Mouse (Mus musculus) hindlimb bud, embryonic 11.5 days (tissue): ENCODE data around the gene Pidd1.

Source experiments
- DNase-seq: peaks from one replicate; pipeline ENCODE4 v3.0.0-alpha.2; 2012; ENCODE audit warnings: low read depth, low spot score; ENCODE audit errors: extremely low spot score

Pidd1 gene

DNA sequence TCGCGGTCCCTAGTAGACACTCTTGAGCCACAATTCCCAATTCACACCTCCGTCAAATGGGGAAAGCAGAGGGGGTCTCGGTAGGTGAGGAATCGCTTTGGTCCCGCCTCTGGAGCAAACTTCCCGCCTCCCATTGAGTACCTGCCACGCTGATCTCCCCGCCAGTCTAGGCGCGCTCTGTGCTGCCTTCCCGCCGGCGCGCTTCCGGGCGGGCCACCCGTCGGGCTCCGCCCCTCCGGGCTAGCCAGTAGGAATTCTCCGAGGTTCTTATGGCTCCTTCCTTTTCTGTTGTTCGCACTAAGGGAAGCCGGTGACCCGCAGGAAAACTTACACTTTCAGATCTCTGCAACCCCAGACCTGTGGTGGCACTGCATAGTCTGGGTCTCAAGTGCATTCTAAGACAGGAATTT lies at the start of gene Pidd1:
Gene Pidd1, minus strand, starts transcription at position 198 of the 410 bp plus-strand sequence.
- DNase-seq: no peak

DNA sequence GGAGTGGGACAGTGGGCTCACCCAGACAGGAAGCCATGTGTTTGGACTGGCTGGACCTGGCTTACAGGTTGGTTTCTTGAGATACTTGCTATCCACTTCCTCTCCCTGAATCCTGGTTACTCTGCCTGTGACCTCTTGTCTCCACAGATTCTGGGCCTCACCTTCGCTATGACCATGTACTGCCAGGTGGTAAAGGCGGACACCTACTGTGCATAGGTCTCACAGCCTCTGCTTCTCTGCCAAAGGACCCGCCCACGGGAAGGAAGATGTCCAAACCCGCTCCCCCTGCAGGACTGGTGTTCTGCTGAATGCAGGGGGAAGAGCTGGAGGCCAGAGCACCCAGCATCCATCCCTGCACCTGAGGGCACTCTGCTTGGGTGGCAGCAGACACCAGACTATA lies 48.9 kb upstream of the Pidd1 start:
- DNase-seq: no peak

DNA sequence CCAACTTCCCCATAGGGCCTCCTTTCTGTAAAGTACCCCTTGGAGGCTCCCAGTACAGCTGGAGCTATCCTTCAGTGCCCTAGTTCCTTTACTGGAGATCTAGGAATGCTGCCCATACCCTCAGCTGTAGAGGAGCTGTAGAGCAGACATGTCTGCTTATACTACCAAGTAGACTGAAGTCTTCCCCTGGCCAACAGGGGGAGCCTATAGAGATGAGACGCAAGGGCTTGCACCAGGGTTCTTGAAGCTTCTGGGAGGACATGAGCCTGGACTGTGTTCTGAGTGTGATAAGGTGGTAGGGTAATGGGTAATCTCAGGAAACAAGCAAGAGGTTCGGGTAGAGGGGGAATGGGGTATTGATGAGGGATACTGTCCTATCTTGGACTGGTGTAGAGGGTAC lies 47.3 kb upstream of the Pidd1 start:
- DNase-seq: no peak

DNA sequence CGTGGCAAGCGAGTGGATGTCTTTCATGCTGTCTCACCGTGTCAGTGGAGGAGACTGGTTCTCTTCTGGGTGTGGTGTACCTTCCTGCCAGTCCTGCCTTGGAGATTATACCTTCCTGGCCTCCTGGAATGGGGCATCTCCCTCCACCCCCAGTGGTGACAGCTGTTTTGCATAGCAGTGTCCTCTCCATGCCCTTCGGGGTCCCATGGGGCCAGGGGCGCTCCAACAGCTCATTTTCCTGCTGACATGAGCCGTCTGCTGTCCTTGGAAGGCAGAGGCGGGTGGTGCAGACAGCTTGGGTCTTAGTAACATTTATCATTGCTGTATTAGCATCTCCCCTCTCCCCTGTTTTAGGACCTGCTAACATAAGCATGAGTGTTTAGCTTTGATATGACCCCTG lies 43.3 kb upstream of the Pidd1 start:
- no peak for DNase-seq

DNA sequence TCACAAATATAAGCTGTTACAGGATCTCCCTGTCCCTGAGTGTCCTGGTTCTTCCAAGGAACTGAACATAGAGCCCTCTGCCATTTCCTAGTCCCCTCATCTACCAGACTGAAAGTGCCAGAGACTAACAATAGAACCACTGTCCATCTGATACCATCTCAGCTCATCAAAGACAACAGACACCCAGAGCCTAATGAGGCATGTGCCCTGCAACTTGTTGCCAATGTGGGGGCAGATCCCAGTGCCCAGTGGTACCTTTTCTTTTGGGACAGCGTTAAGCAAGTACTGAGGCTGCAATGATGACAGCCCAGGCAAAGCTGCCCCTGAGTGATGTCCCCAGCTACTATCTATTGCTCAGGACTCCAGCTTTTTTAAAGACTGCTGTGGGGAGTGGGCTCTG lies 42.4 kb upstream of the Pidd1 start:
- DNase-seq: no peak

DNA sequence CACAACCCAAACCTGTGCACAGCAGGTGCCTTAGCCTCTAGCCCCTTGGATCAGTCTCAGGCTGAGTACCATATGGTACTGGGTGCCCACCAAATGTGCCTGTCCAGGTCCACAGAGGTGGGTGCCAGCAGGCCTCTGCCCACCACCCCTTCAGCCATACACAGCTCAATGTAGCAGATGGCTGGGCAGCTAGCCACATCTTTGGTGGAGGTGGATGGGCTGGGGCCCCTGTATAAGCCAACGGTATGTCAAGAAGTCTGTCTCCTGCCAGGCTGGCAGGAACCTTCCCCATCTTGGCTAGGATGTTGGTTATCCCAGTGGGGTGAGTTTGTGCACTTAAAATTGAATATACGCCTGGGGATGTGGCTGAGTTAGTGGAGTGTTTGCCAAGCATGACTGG lies 41.8 kb upstream of the Pidd1 start:
- DNase-seq: no peak

DNA sequence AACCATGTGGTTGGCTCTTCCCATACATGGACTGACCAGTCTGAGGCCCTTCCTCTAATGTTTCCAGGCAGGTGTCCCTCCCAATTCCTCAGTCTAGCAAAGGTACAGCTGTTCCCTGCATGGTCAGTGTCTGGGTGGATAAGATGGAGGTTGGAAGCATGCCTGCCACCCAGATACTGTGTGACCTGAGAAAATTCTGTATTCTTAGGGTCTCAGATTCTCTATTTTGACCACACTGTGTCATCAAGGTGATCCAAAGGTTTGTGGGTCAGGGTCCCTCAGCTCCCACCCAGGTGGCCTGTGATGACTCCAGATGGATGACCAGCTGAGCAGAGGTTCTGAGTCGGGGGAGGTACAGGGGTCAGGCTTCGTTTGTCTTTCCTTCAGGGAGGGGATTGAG lies 41.4 kb upstream of the Pidd1 start:
- DNase-seq: no peak

DNA sequence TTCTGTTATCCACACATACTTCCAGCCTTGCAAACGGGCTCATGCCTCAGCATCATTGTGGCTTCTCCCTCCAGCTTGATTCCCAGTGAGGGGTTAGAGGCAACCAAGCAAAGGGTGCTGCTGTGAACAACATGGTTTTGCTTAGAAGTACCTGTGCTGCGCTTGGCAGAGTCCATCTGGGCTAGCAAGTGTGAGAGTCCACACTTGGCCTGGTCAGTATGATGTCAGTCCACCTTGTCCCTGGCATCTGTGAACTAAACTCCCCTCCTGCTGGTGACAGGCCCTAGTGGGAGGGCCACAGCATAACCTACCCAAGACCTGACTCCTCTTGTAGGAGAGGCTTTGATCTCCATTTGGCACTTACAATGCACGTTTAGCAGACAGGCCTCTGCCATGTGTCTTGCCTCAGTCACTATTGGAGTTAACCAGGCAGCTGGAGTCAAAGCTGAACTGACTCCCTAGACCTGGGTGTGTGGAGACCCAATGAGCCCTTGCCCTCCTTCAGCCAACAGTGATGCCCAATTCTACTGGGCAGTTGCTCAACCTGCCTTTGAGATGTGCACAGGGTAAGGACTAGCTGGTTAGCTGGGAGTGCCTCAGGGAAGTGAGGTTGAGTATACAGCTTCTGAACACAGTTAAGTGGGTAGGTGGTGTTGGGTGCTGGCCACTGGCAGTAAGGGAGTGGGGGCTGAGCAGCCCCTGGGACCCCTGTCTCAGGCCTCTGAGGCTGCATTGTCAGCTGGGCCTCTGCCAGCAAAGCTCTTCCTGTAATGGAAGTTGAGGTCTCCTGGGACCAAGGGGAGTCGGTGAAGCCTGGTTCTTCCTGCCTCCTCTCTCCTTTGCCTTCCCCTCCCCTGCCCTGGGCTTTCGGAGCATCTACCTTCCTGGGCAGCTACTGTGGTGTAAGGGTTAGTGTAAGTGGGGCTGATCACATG lies 40.6 kb upstream of the Pidd1 start:
- DNase-seq: no peak

DNA sequence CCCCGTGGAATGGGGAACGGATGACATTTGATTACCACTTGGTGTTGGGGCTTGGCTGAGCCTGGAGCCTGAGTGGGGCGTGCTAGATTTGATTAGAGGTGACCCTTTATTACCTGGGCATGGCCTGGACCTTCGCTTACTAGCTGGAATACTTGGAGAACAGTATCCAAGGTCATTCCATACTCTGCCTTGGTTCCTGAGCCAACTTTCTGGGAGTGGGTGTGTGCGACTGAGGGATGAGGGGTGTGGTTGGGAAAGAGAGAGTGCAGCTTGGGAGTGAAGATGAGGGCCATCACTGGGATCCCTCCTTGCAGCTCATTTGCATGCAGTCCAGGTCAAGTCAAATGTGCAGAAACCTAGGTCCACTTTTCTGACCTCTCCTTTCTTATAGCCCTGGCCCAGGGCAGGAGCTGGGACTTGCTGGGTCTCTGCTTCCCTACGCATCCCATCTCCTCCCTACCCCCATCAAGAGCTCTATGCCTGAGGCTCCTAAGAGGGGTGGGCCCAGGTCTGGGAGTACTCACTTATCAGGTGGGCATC lies 39.4 kb upstream of the Pidd1 start:
- DNase-seq: no peak

DNA sequence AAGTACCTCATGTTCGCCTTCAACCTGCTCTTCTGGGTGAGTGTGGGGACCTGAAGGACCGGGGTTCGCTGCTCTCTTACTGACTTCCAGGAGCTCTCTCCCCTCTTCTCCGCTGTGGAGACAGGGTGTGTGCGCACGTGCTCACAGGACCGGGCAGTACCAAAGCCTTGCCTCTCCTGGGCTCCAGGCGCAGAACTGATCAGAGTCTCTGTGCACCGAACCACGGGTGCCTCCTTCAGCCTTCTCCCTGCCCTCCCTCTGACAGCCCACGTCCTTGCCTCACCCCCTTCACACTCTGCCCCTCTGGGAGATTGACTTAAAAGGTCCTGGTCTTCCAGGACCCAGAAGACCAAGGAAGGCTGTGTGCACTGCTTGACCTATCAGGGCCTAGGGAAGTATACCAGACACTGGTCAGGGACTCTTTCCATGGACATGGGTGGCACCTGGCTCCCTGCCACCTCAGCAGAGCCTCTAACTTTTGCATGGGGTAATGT lies 38.8 kb upstream of the Pidd1 start:
- DNase-seq: no peak

DNA sequence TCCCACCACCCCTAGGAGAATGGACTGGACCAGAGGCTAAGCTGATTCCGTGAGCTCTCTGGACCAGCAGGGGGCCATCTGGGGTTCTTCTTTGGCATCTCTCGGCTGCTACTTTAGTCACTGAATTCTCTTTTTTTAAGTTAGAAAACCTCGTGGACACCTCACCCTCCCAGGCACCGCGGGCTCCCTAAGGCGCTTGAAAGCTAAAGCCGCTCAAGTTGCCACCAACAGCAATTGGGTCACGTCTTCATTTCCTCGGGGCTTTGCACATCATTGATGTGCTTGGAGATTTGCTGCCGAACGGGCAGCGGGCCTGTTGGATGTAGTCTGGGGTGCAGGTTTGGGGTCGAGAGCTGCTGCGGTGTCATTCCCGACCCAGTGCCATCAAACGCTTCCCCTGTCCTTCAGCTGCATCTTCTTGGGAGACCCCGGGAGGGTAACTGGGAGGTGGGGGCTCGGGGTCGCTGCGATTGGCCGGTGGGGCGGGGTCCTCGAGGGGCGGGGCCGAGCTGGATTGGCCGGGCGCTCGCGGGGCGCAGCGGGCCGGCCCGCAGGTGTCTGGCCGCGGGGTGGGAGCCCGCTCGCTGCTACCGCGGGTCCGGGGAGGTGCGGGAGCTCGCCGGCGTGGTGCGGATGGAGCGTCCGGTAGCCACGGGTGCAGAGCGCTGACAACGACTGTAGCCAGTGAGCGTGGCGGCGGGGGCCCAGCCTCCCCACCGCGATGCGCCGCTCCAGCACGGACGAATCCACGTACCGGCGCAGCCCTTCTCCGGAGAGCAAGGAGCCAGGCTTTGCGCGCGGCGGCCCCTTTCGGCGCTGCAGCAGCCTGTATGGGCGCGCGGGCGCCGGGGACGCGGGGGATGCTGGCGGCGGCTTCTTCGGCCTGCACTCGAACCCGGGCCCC lies 37.9 kb upstream of the Pidd1 start:
- no peak for DNase-seq

DNA sequence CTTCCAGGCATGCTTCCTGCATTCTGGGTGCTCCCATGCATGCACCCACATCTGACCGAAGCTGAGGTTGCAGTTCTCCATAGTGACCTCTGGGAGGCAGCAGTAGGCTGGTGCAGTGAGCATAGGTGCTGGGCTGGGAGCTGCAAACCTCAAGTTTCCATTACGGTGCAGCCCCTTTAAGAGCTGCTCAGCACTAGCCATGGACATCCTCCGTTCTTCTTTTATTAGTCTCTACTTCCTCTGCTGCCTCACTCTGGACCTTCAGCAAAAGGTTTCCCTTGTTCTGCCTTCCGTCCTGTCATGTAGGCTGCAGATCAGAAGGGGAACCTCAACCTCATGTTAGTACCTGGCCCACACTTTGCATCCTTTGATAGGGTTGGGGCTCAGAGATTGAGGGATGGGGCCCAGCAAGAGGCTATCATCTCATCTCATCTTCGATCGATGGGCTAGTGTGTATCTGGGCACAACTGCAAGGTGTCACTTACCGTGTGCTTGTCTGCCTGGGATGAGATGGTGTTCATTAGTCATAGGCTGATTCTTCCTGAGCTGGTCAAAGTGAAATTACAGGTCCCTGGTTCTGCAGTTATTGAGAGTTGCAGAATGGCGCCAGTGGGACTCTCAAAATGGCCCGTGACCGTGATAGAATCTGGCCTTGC lies 37.1 kb upstream of the Pidd1 start:
- no peak for DNase-seq

DNA sequence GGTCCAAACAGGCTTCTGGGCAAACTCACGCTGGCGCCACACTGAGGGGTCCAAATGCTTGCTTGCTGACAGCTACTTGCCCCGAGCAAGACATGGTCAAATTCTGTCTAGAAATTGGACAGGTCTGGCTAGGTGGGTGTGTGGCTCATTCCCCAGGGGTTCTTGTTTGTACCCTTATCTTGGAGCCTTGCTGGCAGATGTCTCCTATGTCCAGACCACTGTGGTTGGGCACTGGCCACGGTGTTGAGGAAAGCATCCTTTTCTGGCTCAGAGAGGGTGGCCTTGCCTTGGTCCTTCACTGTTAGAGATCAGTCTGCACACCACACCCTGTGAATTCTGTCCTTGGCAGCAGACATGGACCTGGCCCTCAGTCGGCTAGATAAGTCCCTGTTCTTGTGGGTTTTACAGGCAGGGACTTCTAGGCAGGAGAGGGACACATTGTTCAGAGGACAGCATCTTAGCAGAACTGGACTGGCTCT lies 34.5 kb upstream of the Pidd1 start:
- DNase-seq: no peak

DNA sequence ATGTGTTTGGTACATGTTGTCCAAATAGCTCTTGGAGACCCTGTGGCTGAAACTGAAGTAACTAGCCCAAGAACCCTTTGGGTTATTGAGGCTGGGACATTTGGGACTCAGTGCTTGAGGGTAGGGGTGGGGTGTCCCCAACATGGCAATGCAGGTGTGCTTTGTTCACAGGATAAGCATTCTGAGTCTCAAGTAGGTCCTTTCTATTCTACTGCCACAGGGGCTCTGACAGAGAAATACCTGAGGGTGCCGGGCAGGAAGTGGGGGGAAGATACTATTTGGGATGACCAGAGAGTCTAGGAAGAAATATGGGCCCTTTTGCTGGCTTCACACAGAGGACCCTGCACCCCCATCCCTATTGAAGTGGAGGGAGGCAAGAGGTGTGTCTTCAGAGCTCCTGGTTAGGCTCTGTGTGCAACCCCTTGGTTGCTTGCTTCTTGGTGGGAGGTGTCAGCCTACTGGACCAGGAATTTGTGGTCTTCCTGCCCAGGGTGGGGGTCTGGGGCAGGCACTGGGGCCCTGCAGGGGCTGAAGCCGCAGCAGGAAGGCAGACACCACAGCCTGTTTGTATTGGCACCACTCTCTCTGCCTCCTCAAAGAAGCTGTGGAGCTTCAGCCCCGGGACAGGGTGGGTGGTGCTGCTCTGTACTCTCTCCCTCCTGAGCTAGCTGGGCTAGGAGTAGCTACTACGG lies 33.9 kb upstream of the Pidd1 start:
- no peak for DNase-seq

DNA sequence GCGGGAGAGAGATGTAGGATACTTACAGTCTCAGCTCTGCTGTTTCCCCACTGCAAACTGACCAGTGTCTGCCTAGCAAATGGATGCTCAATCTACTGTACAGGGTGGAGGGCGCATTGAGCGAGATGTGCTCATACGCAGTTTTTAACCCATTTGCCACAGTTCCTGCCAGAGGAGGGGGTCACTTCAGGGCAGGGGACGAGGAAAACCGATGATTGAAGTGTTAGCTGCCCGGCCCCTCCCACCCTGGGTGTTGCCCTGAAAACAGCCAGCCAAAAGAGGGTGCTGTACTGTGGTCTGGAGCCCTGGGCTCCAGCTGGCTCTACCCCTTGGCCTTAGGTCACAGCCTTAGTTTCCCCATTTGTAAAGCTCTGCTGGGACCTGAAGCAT lies 33.2 kb upstream of the Pidd1 start:
- DNase-seq: no peak

DNA sequence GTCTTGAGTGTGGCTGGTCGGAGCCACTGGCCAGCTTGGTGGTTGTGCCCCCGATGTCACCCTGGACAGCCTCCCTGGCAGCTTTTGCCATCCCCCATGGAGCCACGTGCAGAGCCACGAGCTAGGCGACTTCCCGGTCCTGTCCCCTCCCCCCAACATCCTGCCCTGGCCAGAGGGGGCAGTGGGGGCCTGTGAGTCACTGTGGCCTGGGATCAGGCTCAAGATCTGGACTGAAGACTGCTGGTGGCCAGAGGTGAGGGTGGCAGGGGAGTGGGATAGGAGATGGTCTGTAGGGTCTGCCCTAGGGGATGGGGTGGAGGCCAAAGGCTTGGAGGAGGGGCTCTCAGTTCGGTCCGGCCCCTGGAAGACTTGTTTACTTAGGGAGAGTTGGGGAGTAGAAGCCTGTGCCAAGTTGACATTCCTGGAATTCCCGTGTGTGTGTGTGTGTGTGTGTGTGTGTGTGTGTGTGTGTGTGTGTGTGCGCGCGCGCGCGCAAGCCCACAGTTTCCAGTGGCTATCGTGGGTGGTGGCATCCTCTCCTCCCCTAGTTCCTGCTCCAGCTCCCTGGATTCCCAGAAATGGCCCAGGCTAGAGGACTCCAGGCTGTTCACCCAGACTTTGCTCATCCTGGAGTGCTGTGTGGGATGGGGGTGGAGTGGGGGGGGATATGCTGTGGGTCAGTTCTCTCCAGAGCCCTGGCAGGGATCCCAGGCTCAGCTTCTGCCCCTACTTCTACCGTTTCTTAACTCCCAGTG lies 32.6 kb upstream of the Pidd1 start:
- no peak for DNase-seq

DNA sequence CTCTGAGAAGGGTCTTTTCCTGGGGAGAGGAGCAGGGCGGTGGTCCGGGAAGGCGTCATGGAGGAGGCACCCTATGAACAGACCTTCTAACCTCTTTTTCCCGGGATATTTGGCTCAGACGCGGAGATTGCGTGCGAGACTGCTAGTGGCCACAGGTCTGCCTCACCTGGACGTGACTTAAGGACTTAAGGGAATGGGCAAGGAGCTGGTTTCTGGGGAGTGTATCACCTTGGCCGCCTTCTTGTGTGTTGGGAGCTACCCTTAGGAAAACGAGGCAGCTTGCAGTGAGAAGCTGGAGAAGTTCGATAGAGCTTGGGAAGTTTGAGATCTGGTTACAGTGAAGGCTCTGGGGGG lies 32.0 kb upstream of the Pidd1 start:
- DNase-seq: no peak

DNA sequence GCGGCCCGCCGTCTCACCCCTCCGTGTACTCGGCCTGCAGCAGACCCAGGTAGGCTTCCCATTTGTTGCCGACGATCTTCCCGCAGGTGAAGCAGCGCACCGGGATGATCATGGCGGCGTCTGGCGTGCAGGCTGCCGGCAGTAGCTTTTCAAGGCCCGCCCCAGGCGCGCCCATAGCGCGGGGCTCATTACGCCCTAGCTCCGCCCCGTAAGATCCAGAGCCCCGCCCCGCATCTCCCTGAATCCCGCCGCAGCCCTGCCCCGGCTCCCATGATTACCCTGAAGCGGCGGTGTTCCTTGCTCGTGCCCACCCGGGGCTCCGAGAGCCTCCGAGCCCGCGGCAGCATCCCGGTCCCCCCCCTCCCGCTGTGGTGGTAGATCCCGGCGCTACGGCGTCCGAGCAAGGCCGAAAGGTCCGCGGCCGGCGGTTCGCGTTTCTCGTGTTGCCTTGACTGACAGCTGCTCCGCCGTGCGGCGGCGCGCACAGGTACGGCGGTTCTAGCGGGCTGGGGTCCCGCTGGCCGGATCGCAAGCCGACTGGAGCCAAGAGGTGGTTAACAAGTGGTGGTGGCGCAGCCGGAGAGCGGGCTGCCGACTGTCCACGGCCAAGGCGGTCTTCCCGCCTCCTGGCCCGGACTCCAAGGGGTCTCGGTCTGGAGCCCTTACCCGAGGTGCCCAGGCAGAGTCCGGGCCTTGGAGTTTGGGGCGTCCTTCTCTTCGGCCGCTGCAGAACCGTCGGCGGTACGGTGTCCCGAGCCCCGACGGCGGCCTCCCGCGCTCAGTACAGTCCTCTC lies 31.4 kb upstream of the Pidd1 start, which contains the start of the genes Polr2l and Tspan4:
Gene Polr2l, minus strand, starts transcription at position 122 of the 794 bp plus-strand sequence.
Gene Tspan4, plus strand, starts transcription at position 230 of the 794 bp plus-strand sequence.
- no peak for DNase-seq

DNA sequence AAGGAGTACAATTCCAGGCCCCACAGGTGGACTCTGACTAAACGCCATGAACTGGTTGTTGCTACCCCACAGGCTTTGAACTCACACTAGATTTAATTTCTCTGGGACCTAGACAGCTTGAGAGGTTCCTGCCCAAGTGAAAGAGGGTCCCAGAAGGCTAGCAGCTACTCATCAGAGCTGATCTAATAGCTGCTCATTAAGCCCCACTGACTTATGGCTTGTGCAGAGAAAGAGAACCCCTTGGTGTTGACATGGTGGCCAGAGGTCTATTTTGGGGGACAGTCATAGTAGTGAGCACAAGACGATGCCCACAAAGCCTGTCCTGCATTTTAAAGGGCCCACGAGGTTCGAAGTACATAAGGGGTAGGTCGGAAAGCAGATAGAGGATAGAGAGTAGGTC lies 30.3 kb upstream of the Pidd1 start:
- no peak for DNase-seq
